8 mouse cellular contexts compared by ENCODE assay signal in the genomic region with DNA sequence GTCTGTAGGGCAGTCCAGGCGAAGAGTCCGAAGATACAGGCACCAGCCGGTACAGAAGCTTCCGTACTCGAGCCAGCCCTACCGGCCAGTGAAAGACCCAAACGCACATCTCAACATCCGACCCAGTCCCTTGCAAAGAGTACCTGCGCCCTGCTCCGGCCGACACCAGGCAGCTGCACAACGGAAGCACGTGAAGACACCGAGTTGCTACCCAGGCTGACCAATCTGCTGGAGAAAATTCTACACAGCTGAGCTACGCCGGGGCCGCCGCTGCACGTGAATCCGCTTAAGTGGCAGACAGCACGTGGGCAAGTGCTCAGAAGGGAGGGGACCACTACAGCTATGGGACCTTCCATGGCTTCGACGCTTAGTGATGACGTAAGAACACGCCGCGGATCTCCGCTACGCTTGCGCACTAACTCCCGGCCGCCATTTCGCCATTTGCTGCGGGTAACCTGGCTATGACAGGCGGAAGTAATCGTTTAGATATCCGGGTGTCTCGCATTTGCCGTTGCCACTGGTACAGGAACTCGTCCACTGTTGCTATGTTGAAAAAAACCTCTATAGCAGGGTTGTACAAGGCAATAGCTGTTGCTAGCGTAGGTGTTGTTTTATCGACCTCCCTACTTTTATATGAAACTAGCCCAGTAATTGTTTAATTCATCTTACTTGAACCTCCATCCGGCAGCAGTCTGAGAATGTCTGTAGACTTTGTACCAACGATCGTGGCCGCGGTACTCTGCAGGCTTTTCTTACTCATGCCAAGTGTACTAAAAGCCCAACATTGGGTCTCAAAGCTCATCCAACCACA. TPM values are rescaled to one million over a fixed set of nuclear protein-coding genes. Genes with fewer than 3 reads are reported as not detected.
DNase-seq lines count a peak whose midpoint lies in the region; ATAC-seq and TF ChIP-seq lines count a peak whose summit lies in the region.

A gene (minus strand): TSS at position 365 of the 811 bp plus-strand sequence.

- no peak within 1 kb of the TSS for H3K27ac ChIP-seq in cortical plate, adult 2 months (ENCODE audit: insufficient read depth, low read length)

- peak; percentile 81; the same call in 1 of the 2 replicates for TF ChIP-seq POLR2A in cortical plate, adult 2 months (IDR thresholded peaks at IDR 0.05; ENCODE audit: extremely low read depth, insufficient read depth, low read length)

- peaks cover 30% of the 10 kb centered on the region for H3K36me3 ChIP-seq in megakaryocyte, embryonic 14.5 days (replicated peaks; ENCODE audit: low read length)

- DNase-seq in gastrocnemius, adult 8-10 months (ENCODE audit: low spot score in 2 of 2) = peak; percentile 96 to 97
- DNase-seq in hindlimb bud, embryonic 11.5 days (ENCODE audit: extremely low spot score, low read depth, low spot score) = peak; percentile 96
- peak; percentile 98 to 99 for DNase-seq in left cerebral cortex, adult 8-10 months (ENCODE audit: low spot score in 2 of 2)
- peak; percentile 99 for DNase-seq in right cerebral cortex, postnatal 10 days (ENCODE audit: low spot score in 2 of 2)
- DNase-seq in urinary bladder, postnatal 25 days (ENCODE audit: low spot score) = peak; percentile 94

- no peaks in the 10 kb centered on the region for H3K9me3 ChIP-seq in megakaryocyte, embryonic 14.5 days

- peak; percentile 93 for ATAC-seq in activated CD4-positive, CD25-positive, alpha-beta regulatory T cell, adult 4 months

- no peaks in the 10 kb centered on the region for H3K4me1 ChIP-seq in cortical plate, adult 2 months (ENCODE audit: control insufficient read depth, insufficient read depth, low read length)
- peaks cover 23% of the 10 kb centered on the region for H3K4me1 ChIP-seq in megakaryocyte, embryonic 14.5 days

- no peak for TF ChIP-seq CTCF in cortical plate, adult 2 months (IDR thresholded peaks at IDR 0.05; ENCODE audit: extremely low read depth, insufficient read depth, low read length)

- H3K27me3 ChIP-seq in megakaryocyte, embryonic 14.5 days (replicated peaks) = no peaks in the 10 kb centered on the region

- peak within 1 kb of the TSS; percentile 65 for H3K4me3 ChIP-seq in cortical plate, adult 2 months (ENCODE audit: insufficient read depth, low read length)
- peak within 1 kb of the TSS; percentile 95 for H3K4me3 ChIP-seq in megakaryocyte, embryonic 14.5 days (replicated peaks)

RNA-seq across cellular contexts. Expression of the gene that starts here (rescaled TPM):
- 10 to 100 TPM; 26.3 to 28.3 TPM for polyA plus RNA-seq in activated CD4-positive, CD25-positive, alpha-beta regulatory T cell, adult 4 months (2017; shearing (Covaris generic))
- polyA plus RNA-seq in cortical plate, adult 2 months (2012; rRNA removed) = 45.3 and 46.7 TPM in 2 replicates
- total RNA-seq in gastrocnemius, adult 8-10 months (2022) = 10 to 100 TPM; 13.7 to 16.7 (median 14.6) TPM
- 10 to 100 TPM; 29.8 to 39.8 (median 36.5) TPM for total RNA-seq in left cerebral cortex, adult 8-10 months (2022)
- polyA plus RNA-seq in megakaryocyte, embryonic 14.5 days (2012; ENCODE audit: insufficient read depth, low replicate concordance) = 3.6 and 4.9 TPM in 2 replicates
